Mouse (Mus musculus): ENCODE measurements around the gene Ap1s2.
A peak's percentile ranks its signal among the peaks of the same experiment; 100 is the strongest.

The Ap1s2 gene

GRCm38 (mm10) chrX:163908337-163909250 lies at the start of gene Ap1s2:
Gene Ap1s2 (plus strand): TSS chrX:163909017.
- peak; percentile 90 for DNase-seq (ENCODE audit: low spot score)

- no peak for DNase-seq (ENCODE audit: low spot score)
These were observed 41.0 kb upstream of the Ap1s2 start for GRCm38 (mm10) chrX:163867711-163868379.

GRCm38 (mm10) chrX:163868659-163869278 lies 40.0 kb upstream of the Ap1s2 start:
- DNase-seq (ENCODE audit: low spot score), result no peak

- no peak for DNase-seq (ENCODE audit: low spot score)
These were observed 32.9 kb upstream of the Ap1s2 start for GRCm38 (mm10) chrX:163875932-163876331.

GRCm38 (mm10) chrX:163876636-163877035 lies 32.2 kb upstream of the Ap1s2 start:
- no peak for DNase-seq (ENCODE audit: low spot score)

- no peak for DNase-seq (ENCODE audit: low spot score)
These were observed 29.8 kb upstream of the Ap1s2 start for GRCm38 (mm10) chrX:163879039-163879438.

- DNase-seq (ENCODE audit: low spot score), result no peak
These were observed 29.4 kb upstream of the Ap1s2 start for GRCm38 (mm10) chrX:163879461-163879860.

GRCm38 (mm10) chrX:163885539-163885981 lies 23.3 kb upstream of the Ap1s2 start:
- no peak for DNase-seq (ENCODE audit: low spot score)

DNA sequence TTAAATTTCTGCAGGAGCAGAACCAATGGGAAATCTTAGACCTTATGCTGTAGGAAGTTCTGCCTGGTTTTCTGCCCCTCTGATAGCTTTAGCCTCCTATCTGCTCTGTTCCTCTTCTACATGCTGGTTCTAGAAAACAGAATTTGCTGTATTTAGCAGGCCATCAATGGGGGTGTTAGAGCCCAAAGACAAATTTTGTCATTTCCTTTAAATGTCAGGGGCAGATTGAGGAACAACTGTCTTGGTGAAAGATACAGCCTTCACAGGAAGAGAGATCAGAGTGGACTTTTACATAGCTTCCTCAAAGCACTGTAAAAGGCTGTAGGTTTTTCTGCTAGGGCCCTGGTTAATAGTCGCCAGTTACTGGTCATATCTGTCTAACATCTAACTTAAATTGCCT lies 11.5 kb upstream of the Ap1s2 start:
- no peak for DNase-seq (ENCODE audit: low spot score)

- DNase-seq (ENCODE audit: low spot score), result no peak
These were observed 9.3 kb upstream of the Ap1s2 start for GRCm38 (mm10) chrX:163899431-163900020.

GRCm38 (mm10) chrX:163906861-163907260 lies 2.0 kb upstream of the Ap1s2 start:
- no peak for DNase-seq (ENCODE audit: low spot score)

DNA sequence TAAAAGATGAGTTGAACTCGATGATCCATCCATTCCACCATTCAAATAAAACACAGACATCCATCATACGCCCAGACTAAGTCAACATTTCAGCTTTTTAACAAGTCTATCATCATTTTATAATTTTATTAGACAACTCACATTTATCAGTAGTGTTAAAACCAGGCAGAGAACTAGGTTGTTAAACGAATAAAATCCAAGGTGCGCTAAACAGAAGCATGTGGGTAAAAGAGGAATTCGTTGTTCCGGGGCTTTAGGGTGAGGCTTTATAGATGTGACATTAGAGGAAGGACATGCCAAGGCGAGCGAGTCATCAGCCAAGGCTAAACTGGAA lies 847 bp upstream of the Ap1s2 start:
- DNase-seq (ENCODE audit: low spot score), result no peak

DNA sequence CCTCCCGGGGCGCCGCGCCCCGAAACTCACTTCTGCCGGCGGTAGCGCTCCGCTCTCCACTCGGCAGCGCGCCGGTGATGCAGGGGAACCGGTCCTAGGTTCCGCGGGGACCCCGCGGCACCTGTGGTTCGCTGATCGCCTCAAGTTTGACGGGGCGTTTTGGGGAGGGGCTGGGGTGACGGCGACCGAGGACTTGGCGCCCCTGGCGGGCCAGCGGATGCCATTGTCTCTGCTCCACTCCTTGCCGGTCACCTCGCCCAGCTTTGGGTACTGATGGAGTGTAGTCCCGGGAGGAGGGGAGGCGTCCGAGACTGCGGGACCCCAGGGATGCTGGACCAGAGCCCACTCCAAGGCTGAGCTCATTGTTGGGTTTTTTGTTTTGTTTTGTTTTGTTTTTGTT lies 564 bp downstream of the Ap1s2 start:
- peak; percentile 58 for DNase-seq (ENCODE audit: low spot score)

- DNase-seq (ENCODE audit: low spot score), result peak; percentile 44
These were observed 4.0 kb downstream of the Ap1s2 start for GRCm38 (mm10) chrX:163912791-163913190.

DNA sequence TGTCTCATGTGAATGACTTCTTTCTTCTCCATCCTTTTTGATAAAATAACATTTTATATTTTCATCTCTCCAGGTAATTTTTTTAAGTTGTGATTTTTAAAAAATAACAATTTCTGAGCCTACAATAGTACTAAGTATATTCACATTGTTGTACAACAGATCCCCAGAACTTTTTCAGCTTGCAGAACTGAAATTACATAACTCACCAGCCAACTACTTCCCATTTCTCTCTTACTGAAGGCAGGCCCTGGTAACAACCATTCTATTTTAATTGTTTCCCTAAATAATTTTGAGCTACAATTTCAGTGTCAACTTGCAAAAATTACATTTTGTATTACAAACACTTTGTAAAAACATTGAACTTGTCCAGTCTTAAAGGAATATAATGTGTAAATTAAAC lies 20.7 kb downstream of the Ap1s2 start:
- DNase-seq (ENCODE audit: low spot score), result no peak

DNA sequence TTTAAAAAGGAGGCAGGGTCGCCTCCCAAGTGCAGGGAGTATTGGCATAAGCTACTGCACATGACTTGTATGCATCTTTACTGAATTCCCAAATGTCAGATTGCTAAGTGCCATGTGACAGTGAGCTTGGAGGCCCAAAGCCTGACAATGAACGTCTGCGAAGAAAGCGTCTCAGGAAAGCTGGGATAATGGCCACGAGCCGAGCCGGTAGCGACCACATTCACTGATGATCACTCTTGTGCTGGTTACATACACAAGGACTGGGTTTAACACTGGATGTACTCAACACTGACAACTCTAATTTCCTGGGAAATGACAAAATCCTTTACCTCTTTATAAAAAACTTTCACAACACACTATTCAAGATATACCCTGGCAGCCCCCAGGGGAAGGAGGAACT lies 25.9 kb downstream of the Ap1s2 start:
- no peak for DNase-seq (ENCODE audit: low spot score)

DNA sequence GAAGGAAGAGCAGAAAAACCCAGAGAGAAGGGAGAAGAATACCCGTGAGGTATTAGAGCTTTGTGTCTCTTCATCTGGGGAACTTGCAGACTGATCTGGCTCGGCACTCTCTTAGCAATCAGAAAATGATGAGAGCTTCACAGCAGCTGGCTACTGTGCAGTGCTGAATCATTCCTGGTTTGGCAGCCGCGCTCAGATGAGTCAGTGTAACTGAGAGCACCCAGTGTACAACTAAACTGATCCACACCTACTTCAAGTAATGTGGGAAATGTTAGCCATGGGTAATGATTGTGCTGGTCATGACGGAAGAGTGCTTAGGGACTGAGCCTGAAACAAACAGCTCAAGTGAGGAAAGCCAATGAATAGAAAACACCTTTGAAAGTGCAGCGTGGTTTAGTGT lies 29.8 kb downstream of the Ap1s2 start:
- DNase-seq (ENCODE audit: low spot score), result no peak

GRCm38 (mm10) chrX:163944381-163944780 lies 35.6 kb downstream of the Ap1s2 start:
- no peak for DNase-seq (ENCODE audit: low spot score)

DNA sequence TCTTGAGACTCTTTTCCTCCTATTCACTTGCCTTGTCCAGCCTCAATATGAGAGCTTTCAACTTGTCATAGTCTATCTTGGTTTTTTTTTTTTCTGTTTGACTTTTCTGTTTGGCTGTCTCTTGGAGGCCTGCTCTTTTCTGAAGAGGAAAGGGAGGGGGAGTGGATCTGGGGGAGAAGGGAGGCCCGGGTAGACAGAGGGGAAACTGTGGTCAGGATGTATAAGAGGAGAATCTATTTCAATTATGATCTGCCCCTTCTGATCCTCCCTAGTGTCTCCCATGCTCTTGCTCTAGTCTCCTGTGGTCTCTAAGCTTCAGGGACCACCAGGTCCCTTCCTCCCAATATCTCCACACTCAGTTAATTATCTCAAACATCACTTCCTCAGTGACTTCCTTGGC lies 42.8 kb downstream of the Ap1s2 start:
- no peak for DNase-seq (ENCODE audit: low spot score)

DNA sequence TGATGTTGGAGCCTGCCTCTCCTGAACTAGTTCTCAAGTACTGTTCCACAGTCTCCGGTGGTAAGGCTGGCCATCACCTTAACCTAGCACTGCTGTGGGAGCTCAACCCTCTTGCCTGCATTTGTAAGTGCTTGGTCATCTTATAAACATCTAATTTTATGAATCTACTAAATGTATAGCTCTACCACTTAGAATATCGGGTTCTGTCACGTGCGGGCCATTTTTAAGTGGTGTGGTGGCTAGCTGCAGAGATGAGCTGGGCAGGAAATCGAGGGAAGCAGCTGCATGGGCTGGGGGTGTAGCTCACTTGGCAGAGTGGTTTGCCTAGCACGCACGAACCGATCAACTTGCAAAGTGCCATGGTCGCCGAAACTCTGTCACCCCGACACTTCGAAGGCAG lies 48.6 kb downstream of the Ap1s2 start:
- DNase-seq (ENCODE audit: low spot score), result peak; percentile 1

GRCm38 (mm10) chrX:163957803-163958466 lies 49.1 kb downstream of the Ap1s2 start:
- peak; percentile 70 for DNase-seq (ENCODE audit: low spot score)

DNA sequence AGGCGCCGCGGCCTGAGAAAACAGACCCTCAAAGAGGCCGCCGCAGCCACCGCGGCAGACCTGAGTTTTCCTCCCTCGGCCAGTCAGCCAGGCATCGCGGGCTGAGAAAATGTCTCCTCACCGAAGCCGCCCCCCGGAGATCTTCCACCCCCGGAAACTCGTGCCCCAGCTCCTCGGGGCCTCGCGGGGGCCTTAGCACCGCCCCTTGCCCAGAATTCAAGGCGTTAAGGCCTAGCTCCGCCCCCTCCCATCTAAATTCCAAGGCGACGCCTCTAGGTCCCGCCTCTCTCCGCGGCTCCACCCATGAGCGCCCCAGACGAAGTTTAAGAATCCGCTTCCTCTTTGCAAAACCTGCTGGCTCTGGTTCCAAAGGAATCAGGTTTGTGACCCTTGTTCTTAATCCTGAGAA lies 49.7 kb downstream of the Ap1s2 start, which contains the start of gene Zrsr2:
Gene Zrsr2 (minus strand): TSS at position 195 of the 409 bp plus-strand sequence.
- peak; percentile 94 for DNase-seq (ENCODE audit: low spot score)

All from embryo, embryonic 10.5 days (tissue).